Mouse (Mus musculus) kidney, adult 2 months (tissue): ENCODE data around the gene Kidins220.

ENCODE experiments used
- CTCF ChIP-seq: fragments of 200-500 bp; conservative IDR thresholded peaks from 2 replicates; pipeline ENCODE4 v1.5.1; 2011; ENCODE audit warnings: low read depth, mild to moderate bottlenecking, control low read depth, low read length, moderate library complexity, mixed read lengths; ENCODE audit not compliant: insufficient read depth, insufficient read length
- POLR2A ChIP-seq: fragments of 200-500 bp; IDR thresholded peaks from one replicate; pipeline ENCODE4 v1.6.1; 2011; ENCODE audit warnings: low read depth, low read length, control low read depth

DNA sequence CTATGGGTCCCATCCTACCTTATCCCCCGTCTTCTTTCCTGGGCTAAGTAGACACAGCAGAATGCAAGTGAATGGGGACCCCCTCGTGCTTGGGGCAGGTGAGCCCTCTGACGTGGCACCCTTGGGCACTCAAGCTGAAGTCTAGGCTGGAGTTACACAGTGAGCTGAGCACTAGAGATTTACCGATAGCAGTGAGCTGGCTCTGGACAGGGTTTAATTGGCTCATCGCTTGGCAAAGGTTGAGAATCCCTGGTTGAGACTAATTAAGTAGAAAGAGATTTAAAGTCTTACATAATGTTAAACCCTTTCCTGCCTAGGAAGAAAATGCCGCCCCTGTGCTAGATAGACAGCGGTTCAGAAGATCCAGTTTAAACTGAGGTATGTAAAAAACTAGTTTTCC is 86.2 kb downstream of the Kidins220 start:
- no peak for TF ChIP-seq POLR2A
- no peak for TF ChIP-seq CTCF
